Mouse (Mus musculus) ES-Bruce4 (cell line): ENCODE measurements around the gene Fgf15.

Experiments used
- CTCF ChIP-seq: IDR thresholded peaks from one replicate; pipeline ENCODE4 v1.8.1; 2011; ENCODE audit warnings: low read depth, low read length
- EP300 ChIP-seq: IDR thresholded peaks from 2 replicates; pipeline ENCODE4 v1.6.1; 2011; ENCODE audit warnings: low read depth, low read length; ENCODE audit not compliant: insufficient read depth
- POLR2A ChIP-seq: IDR thresholded peaks from one replicate; pipeline ENCODE4 v1.8.1; 2011; ENCODE audit warnings: low read length; ENCODE audit not compliant: insufficient read depth

- TF ChIP-seq CTCF (peak; percentile 13), POLR2A (no peak), EP300 (no peak)
Observed at GRCm38 (mm10) chr7:144918823-144919222, 22.5 kb downstream of the Fgf15 start.
